Mouse (Mus musculus) gastrocnemius, adult 18-20 months (tissue): ENCODE measurements at regions not wholly inside any gene's neighbourhood (a gene's known extent, or its start where the extent isn't known, plus 50 kb on each side); places are given as distances from the start of the nearest gene placed in this dataset.
"Not testable (repeated sequence)": the region's sequence is repeated elsewhere in the genome, so short reads cannot be mapped to it uniquely, and the experiment has no call there.

ENCODE experiments used
- DNase-seq: peaks from one replicate; pipeline ENCODE4 v3.0.0; 2021; ENCODE audit warnings: low spot score

DNA sequence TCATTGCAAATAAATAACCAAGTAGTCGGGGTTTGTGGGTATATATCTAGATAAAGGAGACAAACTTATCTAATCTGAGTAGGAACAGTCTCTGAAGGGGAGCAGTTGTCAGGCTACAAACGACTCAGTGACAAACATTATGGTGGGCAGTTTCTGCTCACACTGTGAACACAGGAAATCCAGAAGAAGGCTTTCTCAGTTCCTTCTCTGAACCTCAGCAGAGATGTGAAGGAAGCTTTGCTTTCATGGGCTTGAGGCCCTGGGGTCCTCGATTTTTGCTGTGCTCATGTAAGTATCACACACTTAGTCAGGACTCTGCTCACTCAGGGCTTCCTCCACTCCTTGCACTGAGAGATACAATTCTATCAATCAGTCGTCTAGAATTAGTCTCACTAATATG lies 994.7 kb upstream of the Foxg1 start:
- no peak for DNase-seq

DNA sequence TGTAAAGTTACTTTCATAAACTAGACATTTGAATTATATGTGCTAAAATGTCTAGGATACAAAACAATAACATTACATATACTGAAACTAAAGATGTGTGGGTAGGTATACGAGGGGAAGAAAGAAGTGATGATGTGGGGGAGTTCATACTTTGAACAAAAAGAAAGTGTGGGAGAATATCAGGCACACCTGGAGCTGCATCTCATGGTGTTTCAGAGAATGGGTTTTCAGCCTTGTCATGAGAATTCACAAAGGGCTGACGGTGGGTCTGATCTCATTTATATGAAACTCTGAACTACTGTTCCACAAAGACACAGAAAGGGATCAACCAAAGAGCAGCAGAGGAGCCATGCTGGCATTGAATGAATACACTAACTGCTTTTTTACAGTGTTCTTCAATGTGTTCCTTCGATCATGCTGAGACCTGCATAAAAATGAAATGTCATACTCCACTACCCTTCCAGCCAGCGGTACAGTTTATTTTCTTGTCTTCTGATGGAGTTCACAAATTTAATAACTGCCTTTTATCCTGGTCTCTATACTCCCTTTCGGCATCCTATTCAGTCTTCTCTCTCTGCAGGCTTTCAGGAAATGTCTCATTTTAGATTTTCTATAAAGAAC lies 994.2 kb upstream of the Foxg1 start:
- no peak for DNase-seq

DNA sequence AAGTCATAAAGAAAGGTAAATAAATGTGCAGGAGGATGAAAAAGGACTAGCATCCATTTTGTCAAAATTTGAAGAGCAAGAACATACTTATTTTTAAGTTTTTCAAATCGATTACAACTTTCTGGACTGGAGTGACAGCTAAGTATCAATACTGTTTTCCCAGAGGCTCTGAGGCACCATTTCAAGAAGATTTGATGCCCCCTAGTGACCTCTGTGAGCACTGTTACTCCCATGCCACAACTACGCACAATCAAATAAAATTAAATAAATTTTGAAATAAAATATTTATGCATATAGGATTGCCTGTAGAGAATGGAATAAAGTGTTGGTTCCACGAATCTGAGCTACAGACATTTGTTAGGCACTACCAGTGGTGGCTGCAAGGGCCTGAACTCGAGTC lies 991.5 kb upstream of the Foxg1 start:
- no peak for DNase-seq

DNA sequence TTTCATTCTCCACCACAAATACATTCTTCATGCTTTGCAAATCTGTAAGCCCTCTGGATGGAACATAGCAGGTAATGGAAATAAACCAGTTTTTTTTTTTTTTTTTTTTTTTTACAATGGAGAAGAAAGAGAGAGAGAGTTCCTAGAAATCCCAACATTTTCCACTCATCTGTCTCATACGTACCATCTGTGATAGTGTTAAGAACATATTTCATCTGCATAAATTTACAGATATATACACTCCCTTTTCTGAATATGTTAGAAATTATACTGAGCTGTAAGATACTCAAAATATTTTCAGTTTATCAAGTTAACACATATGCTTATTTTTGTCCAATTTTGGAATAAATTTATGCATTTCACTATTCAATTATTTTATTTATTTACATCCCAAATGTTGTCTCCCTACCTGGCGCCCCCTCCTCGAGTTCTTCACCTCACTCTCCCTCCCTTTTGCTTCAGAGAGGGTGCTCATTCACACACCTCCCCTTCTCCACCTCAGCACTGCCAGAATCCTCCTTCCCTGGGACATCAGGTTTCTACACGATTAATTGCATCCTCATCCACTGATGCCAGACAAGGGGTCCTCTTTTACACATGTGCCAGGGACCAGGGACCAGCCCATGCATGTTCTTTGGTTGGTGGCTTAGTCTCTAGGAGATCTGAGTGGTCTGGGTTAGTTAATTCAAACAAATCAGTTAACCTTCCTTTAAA lies 943.0 kb upstream of the Foxg1 start:
- no peak for DNase-seq

DNA sequence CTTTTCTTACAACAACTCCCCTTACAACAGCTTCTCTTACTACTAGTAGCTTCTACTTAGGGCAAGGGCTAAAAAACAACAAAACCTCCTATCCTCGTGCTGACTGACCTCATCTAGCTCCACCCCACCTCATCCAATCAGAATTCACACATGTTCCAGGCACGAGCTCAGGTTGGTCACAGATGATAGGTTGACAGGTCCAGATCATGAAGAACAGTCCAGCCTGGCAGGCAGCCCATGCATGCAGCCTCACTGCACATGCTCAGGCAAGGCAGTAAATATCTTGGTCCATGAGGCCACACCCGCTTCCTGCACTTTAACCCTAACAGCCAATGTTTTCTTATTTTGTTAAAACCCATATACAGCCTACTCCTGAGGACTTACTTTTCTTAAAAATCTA lies 933.7 kb upstream of the Foxg1 start:
- not testable (repeated sequence) for DNase-seq

DNA sequence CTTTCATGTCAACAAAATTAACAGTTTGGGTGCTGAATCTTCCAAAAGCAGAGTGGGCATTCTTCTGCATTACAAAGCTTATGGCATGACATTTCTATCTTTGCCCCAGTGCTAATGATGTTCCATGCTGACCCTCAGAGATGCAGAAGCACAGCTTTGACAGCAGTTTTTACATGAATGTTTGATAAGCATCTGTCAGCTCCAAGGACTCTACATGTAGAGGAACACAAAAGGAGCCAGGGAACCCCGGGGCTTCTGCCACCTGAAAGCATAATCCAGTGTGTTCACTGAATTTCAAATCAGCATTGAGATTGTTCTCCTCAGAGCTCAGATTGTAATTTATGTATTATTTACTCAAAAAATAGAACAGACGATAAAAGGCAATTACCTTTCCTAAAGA lies 920.1 kb upstream of the Foxg1 start:
- no peak for DNase-seq

DNA sequence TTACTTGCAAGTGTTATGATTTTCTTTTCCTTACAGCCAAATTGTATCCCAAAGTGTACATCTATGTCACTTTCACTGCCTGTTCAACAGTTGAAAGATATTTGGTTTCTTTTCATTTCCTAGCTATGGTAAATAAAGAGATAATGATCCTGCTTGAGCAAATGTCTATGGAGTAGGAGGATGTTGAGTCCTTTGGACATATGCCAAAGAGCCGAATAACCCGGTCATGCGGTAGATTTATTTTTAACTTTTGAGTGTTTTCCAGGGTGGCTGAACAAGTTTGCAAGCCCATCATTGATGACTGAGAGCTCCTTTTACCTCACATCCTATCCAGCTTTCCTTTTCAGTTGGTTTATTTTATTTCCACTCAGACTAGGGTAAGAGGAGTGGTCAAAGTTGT lies 881.7 kb upstream of the Foxg1 start:
- no peak for DNase-seq

DNA sequence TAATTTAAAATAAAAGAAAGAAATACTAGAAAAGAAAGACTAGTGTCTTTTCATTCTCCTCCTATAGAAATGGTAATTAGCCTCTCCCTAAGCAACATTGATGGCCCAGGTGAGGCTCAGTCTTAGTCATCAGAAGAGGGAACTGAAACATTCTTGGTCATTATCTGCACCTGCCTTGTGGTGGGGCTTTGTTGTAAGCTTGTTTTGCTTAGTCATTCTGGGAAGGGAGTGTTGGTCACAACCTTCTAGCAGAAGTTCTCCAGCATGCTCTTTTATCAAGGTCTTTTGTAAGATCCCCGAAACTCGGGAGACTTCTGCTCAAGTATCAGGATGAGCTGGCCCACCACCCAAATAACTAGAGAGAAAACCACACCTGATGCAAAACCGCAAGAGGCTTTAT lies 870.9 kb upstream of the Foxg1 start:
- no peak for DNase-seq

DNA sequence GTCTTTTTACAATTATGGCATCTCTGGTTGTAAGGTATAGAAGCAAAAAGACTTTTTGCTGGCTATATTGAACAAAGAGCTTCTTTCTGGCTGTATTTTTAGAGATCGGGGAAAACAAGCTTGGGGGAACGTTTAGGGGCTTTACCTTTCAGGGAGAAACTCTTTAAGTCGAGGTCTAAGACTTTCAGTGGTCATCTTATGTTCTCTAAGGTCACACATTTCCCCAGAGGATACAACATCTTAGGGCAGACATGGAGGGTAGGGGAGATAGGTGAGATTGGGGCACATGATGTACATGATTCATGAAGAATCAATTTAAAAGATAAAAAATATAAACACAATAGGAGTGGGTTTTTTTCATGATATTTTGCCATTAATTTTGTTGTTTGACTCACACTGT lies 870.2 kb upstream of the Foxg1 start:
- DNase-seq, result no peak

DNA sequence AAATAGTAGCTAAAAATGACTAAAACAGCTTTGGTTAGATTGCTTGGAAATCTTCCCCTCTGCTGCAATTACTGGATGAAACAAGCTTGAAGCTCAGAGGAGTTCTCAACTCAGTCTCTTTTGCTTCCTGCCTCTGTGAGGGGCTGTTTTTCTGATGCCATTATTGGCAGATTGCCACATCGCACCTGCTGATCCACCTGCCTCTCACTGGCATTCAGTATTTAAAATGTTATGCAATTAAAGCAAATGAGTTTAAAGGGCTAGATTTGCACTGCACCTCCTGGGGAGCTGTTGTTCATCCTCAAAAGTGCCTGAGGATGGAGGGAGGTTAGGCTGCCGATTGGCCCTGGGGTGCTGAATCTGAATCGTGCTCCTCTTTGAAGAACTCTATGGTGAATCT lies 860.5 kb upstream of the Foxg1 start:
- DNase-seq, result no peak

DNA sequence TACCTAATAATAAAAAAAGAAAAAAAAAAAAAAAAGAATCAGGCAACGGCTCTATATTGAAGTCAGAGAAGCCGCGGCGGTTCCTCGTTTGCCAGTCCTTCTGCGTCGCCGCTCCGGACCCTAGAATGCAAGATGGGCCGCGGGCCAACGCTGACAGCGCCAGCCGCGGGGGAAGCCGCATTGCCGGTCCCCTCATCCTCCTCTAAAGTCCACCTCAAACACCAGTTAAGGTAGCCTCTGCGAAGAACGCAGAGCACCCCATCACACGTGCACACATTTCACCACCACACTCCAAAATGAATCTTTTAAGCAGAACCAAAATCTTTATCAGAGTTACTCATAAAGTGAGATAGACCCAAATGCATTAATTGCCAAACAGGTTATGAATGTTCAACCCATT lies 822.8 kb upstream of the Foxg1 start:
- DNase-seq, result not testable (repeated sequence)

DNA sequence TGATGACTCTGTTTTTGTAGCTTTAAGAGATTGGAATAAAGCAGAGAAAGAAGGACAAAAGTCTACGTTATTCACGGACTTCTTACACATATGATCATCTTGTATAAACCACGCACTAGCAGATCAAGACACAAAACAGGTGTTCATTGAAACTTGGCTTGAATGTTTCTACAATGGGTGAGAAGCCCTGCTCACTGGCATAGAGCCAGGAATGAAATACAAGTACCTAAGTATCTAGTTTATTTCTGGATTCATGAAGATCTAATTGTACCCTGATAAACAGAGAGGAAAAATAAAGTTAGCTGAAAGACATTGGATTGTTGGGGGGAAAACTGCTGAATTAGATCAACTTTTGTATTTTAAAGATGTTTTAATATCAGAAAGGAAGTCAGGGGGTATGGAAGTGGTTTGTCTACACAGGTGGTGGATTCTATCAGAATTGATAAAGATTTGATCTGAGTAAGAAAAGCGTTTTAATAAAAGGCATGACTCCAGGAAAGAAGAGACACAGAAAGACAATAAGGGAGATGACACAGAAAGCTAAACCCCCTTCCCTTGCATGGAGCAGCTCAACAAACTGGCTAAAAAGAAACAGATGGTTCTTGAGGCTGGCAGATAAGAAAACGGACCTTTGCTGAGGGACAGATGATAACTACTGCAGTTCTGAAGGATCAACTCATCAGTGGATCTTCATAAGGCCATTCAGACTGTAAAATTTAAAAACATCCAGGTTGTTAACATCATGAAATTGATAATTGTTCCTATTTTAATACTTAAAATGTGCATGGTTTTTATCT lies 777.9 kb upstream of the Foxg1 start:
- DNase-seq, result no peak

DNA sequence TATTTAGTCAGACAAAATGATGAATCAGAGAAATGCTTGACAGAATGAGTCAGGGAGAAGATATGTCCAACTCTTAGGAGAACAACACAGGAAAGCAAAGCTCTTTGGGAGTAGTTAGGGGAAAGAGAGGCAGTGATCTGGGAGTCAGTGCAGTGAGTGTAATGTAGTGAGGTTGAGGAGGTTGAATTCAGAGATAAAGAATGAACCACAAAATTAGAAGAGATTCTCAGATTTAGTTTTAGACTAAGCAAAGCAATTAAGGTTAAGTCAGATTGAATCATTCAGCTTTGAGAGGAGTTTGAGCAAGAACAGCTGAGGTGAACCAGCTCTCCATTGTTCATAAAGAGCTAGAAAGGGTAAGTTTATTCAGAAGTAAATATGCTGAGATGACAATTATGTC lies 777.0 kb upstream of the Foxg1 start:
- no peak for DNase-seq

DNA sequence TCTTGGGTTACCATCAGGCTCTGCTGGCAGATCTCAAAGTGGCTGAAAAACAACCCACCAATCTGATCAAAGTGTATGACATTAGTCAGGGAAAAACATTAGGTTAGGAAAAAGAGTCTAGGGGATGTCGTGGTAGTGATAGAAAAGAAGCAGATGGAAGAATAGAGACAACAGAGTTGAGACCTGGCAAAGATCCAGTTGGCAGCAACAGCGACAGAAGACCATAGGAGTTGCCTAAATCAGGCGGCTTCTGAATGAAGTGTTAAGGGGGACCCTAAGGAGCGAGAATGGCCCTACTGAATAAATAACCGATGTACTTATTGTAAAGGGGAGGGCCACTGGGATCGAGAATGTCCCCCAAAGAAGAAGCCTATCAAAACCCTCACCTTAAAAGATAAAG lies 773.1 kb upstream of the Foxg1 start:
- DNase-seq, result no peak

DNA sequence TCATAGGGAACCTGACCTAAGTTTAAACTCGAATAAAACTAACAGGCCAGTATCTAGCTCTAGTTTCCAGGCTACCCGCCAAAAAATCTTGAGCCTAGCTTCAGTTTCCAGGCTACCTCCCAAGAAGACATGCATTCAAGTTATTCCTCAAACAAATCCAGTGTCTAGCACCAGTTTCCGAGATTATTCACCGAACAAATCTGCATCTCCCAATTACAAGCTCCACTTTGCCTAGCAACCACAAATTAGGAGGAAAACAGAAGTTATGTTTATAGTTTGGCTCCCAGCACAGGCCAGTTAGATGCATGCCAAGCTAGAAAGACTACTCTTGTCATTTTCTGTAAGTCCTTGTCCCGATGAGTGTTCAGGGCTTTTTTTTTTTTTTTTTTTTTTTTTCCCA lies 770.4 kb upstream of the Foxg1 start:
- DNase-seq, result peak; percentile 16

DNA sequence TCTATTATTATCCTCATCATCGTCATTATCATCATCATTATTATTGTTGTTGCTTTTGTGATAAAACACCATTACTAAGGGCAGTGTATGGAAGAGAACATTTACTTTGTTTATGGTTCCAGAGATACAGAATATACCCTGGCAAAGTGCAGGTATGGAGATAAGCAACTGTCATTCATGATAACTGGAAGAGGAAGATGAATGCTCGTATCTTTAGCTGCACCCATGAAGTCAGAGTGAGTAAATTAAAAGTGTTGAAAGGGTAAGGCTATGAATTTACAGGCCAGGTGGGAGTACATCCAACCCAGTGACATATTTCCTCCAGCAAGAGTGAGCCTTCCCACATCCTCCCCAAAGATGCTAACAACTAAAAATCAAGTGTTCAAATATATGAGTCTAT lies 766.1 kb upstream of the Foxg1 start:
- no peak for DNase-seq

DNA sequence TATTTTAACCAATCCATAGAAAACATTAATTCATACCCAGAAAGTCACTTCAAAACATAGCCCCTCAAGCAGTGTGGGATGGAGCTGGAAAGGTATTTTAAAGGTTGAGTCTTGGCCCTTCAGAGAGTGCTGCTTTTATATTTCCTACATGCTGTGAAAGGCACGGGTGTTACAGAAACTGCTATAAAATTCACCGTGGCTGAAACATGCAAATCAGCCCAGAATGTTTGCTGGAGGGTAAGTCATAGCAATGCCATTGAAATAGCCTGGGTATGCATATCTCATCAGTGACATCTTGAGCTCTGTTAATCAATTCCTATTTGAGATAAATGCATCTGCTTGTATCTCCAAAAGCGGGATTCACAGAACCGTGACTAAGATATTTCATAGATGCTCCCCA lies 748.9 kb upstream of the Foxg1 start:
- DNase-seq, result no peak

DNA sequence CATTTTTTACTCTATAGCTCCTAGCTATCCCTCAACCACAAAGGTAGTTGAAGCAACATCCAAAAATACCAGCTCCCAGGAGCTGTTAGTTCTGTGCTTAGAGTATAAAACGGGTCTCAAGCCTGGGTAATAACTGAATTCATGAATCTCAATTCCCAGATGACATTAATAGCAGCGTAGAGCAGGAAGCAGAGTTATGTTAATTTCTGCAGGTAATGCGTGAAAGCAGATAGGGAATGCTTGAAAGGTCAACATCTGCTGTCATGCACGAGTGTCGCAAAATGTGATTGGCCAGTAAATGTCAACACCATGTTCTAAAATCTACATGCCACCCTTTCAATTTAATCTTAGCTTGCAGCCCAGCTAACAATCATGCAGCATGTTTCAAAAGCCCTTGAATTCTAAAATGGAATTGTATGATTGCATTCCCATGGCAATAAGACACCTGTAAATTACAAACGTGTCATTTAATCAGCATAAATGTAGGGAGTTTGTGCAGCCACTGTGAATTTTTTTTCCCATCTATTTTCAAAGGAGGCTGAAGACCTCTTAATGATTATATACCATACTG lies 747.7 kb upstream of the Foxg1 start:
- DNase-seq, result no peak

DNA sequence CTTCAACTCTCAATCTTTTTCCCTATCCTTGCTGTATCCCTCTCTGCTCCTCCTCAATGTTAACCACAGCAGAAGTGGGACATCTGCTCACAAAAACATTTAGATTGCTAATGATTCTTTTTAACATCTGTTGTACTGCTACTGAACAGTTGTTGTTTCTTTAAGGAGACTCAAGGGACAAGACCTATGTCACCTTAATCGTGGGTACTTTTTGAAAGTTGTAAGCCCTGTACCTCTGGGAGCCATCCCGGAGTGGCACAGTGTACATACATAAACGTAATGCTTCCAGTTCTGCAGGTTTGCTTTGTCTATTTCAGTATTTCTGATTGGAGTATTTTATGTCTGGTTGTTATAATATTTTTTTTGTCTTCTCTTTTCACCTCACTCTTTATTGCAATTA lies 740.5 kb upstream of the Foxg1 start:
- DNase-seq, result no peak

DNA sequence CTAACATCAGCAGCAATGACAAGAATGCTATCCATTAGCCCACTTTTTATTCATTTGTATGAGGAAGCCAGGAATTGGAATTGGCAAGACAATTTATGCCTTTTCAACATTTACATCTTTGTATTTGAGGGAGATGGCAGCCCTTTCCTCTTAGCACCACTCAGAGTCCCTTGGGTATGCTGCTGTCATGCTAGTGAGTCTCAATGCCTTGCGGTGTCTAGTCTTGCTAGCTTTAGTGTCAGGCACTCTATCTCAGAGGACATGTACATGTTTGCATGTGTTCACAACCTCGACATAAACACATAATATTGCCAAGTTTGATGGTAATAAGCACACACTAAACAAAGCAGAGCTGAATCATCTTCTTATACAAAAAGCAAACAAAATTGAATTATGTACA lies 737.3 kb upstream of the Foxg1 start:
- no peak for DNase-seq

DNA sequence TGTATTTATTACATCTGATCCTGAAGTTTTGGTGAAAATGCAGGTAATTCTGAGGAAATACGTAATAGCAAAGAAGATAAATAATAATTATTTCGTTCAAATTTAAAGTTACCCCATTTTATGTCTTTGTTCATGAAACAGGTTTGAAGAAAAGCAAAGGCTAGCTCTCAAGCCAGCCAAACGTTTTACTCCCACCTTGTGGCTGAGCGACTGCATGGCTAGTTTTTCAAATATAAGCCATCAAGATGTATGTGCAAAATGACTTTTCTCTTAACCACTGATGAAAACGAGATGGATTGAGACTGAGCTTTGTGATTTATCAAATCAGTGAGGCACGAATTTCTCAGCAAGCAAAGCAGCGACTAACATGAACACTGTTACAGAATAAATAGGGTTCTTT lies 736.5 kb upstream of the Foxg1 start:
- DNase-seq, result no peak

DNA sequence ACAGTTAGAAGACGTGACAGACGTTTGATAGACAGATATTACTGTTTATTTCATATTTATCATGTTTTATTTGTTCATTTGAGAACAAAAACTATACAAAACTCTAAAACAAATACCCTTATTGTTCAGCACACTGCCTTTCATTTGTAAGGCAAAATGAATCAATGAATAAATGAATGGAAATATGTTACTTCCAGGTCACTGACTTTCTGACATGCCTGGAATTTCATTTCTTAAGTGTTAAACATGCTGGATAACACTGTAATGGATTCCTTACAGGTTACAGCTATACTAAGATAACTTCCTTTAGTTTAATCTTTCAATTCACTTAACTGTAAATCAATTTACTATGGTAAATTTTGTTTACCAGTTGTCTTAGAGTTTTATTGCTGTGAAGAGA lies 707.3 kb upstream of the Foxg1 start:
- no peak for DNase-seq

DNA sequence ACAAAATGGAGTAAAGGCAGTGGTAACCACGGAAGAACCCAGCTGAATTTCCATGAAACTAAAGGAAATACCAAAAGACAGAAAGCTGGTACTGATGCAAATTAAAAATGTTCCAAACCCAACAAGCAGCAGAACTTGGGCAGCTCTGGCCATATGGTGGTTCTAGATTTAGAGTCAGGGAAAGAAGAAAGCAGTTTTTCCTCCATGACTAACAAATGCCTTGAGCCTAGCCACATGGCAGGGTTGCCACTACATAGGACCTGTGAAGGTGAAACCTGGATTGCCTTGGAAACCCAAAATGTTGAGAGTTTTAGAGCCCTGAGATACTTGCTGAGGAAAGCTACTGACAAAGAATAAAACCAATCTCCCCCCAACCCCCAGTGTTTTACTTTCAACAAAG lies 701.5 kb upstream of the Foxg1 start:
- DNase-seq, result no peak
